Mouse (Mus musculus) cortical plate, adult 2 months (tissue): ENCODE measurements around the gene Kdelc1.

ENCODE experiments used
- CTCF ChIP-seq: fragments of 200-500 bp; IDR thresholded peaks from 2 replicates; pipeline ENCODE4 v1.5.1; 2011; ENCODE audit warnings: mild to moderate bottlenecking, control low read depth, low read length; ENCODE audit not compliant: insufficient read depth; ENCODE audit errors: extremely low read depth
- POLR2A ChIP-seq: fragments of 200-500 bp; IDR thresholded peaks from 2 replicates; pipeline ENCODE4 v1.6.1; 2011; ENCODE audit warnings: mild to moderate bottlenecking, low read length, control low read depth; ENCODE audit not compliant: insufficient read depth; ENCODE audit errors: extremely low read depth

GRCm38 (mm10) chr1:44140232-44140631 lies 21.6 kb upstream of the Kdelc1 start:
- TF ChIP-seq CTCF (no peak), POLR2A (no peak)
